Mouse (Mus musculus): Measurements from ENCODE around the gene Oas2.
A peak's percentile ranks its signal among the peaks of the same experiment; 100 is the strongest.

Gene Oas2

GRCm38 (mm10) chr5:120732740-120733139 is 16.9 kb downstream of the Oas2 start:
- DNase-seq (ENCODE audit: low spot score) = no peak

- no peak for DNase-seq (ENCODE audit: low spot score)
Observed at GRCm38 (mm10) chr5:120729319-120729718, 20.3 kb downstream of the Oas2 start.

DNA sequence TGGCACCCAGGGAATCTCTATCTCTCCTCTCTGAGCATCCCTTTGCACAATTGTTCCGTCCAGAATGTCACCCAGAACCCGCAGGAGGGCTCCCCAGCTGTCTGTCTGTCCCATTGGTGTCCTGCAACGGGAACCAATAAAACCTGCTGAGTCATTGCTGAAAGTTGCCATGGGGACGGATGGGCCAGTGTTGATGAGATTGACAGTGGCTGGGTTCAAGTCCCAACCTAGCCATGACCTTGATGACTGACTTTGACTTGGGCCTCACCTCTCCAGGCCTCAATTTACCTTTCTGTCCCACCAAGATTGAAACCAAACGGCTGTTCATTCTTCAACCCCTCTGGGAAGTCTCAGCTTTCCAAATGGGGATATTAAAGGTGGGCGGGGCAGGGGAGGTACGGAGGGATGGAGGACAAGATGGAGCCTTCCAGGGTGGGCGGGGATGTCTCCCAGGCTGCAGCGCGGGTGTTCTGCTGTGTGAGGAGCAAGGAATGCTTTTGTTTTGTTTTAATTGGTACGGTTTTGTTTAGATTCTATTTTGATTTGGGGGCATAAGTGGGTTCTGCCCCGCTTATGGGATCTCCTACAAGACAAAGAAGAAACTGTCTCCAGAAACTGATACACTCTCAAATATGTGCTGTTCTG is 23.7 kb downstream of the Oas2 start:
- no peak for DNase-seq (ENCODE audit: low spot score)

GRCm38 (mm10) chr5:120721005-120721404 is 28.6 kb downstream of the Oas2 start:
- DNase-seq (ENCODE audit: low spot score) = no peak

- DNase-seq (ENCODE audit: low spot score) = no peak
Observed at GRCm38 (mm10) chr5:120718600-120719378, 30.9 kb downstream of the Oas2 start.

GRCm38 (mm10) chr5:120717136-120717535 is 32.5 kb downstream of the Oas2 start:
- no peak for DNase-seq (ENCODE audit: low spot score)

DNA sequence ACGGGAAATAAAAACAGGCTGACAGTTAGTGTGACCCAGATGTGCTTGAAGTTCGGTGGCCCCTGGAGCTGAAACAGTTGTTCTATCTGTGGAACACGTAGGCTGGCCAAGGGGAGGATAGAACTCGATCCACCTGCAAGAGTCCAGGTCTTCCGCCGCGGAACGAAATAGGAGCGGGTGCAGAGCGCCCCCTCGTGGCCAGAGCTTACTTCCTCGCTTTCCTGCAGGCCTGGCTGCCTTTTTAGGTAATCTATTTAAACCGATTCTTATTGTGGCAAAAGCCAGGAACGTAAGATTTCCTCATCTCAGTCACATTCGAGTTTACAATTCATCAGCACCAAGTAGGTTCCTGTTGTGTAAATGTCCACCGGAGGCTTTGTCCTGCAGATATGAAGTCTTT is 35.3 kb downstream of the Oas2 start:
- peak; percentile 84 for DNase-seq (ENCODE audit: low spot score)

DNA sequence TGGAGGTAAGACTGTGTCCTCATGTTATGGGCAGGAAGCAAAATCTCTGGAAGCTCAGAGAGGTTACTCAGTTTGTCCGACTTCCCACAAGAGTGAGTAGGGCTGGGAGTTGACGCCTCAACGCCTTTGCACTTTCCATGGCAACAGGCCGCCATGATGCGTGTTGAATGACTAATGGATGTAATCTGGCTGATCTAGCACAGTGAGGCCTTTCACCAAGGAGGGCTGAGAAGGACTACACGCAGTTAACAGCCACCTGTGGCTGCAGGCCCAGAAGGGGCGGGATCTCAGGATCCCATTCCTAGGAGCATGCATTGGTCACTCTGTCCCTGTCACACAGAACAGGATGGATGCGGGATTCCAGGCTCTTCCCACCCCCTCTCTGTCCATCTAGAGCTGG is 36.9 kb downstream of the Oas2 start:
- DNase-seq (ENCODE audit: low spot score) = no peak

DNA sequence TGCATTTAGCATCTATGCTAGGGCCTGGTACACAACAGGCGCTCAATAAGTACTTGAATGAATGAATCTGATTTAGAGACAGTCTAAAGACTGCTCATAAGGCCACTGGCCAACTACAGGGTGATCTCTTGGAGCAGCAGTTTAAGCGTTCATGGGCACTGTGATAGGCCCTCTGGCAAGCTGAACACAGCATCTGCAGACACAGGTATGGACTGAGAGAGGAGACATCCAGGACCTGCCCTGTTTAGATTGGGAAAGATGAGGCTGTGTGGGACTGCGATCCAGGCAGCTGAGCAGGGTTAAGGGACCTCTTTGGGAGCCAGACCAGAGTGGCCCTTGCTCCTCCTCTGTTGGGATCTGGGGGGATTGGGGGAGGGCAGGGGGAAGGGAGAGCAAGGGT is 37.8 kb downstream of the Oas2 start, which contains the start of gene Dtx1:
Dtx1 (minus strand) TSS at position 101 of the 400 bp plus-strand sequence.
- no peak for DNase-seq (ENCODE audit: low spot score)

- peak; percentile 20 for DNase-seq (ENCODE audit: low spot score)
Observed at GRCm38 (mm10) chr5:120711416-120711815, 38.2 kb downstream of the Oas2 start.

- no peak for DNase-seq (ENCODE audit: low spot score)
Observed at GRCm38 (mm10) chr5:120710826-120711248, 38.8 kb downstream of the Oas2 start.

- DNase-seq (ENCODE audit: low spot score) = peak; percentile 43
Observed at GRCm38 (mm10) chr5:120710161-120710825, 39.4 kb downstream of the Oas2 start.

DNA sequence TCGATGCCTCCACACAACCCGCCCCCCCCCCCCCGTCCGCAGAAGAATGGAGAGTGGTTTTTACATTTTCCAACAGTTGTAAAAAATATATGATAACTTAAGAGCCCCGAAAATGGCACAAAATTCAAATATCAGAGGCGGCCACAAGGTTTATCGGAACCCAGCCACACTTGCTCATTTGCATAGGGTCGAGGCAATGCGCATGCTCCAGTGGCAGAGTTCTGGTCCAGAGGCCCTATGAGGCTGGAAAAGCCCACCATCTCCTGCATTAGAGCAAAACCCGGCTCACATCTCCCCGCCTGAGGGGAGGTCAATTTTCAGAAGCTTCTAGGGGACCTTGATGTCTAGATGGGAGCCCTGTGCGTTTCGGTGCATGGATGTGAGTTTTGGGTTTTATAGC is 42.7 kb downstream of the Oas2 start:
- DNase-seq (ENCODE audit: low spot score) = peak; percentile 35

- DNase-seq (ENCODE audit: low spot score) = peak; percentile 69
Observed at GRCm38 (mm10) chr5:120706541-120706940, 43.1 kb downstream of the Oas2 start.

- no peak for DNase-seq (ENCODE audit: low spot score)
Observed at GRCm38 (mm10) chr5:120704421-120704820, 45.2 kb downstream of the Oas2 start.

DNA sequence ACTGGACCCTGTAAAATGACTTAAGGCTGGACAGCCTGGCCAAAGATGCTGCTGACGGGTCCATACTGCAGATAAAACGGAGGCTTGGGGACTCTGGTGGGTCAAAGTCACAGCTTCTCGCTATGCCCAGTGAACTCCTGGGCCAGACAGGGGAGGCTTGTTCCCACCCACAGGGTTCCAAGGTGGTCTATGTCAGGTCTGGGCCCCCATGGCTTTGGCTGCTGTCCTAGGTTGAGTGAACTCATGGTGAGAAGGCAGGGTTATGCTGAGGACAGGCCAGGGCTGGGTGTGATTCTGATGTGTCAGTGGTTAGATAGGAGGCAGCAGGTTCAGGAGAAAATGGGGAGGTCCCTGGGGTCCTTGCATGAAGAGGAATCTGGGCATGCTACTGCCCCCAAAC is 46.0 kb downstream of the Oas2 start:
- DNase-seq (ENCODE audit: low spot score) = no peak

DNA sequence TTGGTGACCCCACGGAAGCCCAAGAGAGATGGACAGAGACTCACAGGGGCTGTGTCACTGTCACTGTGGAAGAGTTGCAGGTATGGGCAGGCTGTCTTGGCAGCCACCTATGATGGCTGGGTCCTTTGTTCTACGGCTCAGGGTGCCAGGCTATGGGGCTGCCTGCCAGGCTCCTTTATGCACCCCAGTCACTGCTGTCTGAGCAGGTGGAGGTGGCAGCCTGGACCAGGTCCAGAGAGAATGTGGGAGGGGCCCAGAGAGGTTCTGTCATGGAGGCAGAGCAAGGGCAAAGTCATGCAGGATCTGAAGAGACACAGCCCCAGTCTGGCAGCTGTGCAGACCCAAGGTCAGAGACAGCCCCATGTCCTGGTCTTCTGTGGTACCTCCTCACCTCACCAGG is 46.7 kb downstream of the Oas2 start:
- DNase-seq (ENCODE audit: low spot score) = no peak

- DNase-seq (ENCODE audit: low spot score) = no peak
Observed at GRCm38 (mm10) chr5:120702421-120702820, 47.2 kb downstream of the Oas2 start.

GRCm38 (mm10) chr5:120700996-120701790 is 48.5 kb downstream of the Oas2 start:
- DNase-seq (ENCODE audit: low spot score) = no peak

DNA sequence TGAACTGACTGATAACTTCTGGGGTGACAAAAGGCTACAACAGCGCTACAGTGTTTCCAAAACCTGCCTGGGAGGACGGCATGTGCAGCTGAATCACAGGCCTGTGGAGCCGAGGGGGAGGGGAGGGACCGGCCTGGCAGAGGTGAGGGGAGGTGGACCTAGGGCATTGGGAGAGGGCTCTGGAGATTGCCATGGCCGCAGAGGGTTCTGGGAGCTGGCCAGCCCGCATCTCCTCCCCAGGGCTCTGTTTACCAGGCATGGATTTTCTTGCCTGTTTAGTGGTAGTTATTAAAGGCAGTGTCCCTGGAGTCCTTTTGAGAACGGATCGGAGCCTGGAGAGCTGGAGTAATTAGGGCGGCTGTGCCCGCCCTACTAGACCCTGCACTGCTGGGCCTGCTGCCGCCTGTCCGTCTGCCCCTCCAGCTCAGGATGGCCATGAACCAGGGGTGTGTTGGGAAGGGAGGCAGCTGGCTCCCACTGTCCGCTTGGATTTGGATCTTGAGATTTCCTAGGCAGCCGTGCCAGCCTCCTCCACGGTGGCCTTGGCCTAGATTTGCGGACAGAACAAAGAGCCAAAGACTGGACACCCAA is 50.8 kb downstream of the Oas2 start:
- no peak for DNase-seq (ENCODE audit: low spot score)

GRCm38 (mm10) chr5:120698181-120698580 is 51.5 kb downstream of the Oas2 start:
- no peak for DNase-seq (ENCODE audit: low spot score)

- DNase-seq (ENCODE audit: low spot score) = no peak
Observed at GRCm38 (mm10) chr5:120696865-120697264, 52.8 kb downstream of the Oas2 start.
